Mouse (Mus musculus): ENCODE measurements around the gene Zwilch.

DNA sequence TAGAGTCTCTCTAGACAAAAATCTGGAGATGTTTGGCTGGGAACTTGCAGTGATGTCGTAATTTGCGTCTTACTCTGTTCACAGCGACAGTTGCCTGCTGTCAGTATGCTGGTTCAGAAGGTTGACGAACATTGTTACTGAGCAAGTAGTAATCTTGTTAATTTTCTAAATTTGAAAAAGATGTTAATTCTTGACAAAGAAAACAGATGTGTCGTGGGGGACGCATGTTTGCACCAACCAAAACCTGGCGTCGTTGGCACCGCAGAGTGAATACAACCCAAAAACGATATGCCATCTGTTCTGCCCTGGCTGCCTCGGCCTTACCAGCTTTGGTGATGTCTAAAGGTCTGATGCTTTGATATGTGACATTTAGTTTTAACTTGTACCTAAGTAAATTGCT lies 2.5 kb upstream of the Zwilch start:
- TF ChIP-seq POLR2A (IDR thresholded peaks at IDR 0.05; ENCODE audit: borderline replicate concordance, low read depth, low read length) (no peak), CTCF (IDR thresholded peaks at IDR 0.05; ENCODE audit: low read depth, low read length) (no peak)

Data from bone marrow macrophage, adult 2 months (primary cell).